Mouse (Mus musculus) spleen, postnatal 0 days (tissue): ENCODE measurements around the gene Muc1. TPM values are rescaled to one million over a fixed set of nuclear protein-coding genes. Genes with fewer than 3 reads are reported as not detected.

ENCODE experiments used
- microRNA counts: library from miRNA; unstranded; fragments of <30 nt; microRNA quantifications from one replicate; lab custom pipeline; 2015
- polyA plus RNA-seq: library from polyadenylated mRNA; unstranded; fragments of >200 nt; fragmentation: Nextera tagmentation; extraction: Ambion mirVana; gene quantifications from 2 replicates; pipeline ENCODE4 v1.2.1, GENCODE M21; 2015

Gene Muc1
- 0.24 and 0.66 TPM in 2 replicates for polyA plus RNA-seq

GRCm38 (mm10) chr3:89228836-89229235 lies at the start of gene Muc1:
Muc1 (plus strand) TSS chr3:89229057.

DNA sequence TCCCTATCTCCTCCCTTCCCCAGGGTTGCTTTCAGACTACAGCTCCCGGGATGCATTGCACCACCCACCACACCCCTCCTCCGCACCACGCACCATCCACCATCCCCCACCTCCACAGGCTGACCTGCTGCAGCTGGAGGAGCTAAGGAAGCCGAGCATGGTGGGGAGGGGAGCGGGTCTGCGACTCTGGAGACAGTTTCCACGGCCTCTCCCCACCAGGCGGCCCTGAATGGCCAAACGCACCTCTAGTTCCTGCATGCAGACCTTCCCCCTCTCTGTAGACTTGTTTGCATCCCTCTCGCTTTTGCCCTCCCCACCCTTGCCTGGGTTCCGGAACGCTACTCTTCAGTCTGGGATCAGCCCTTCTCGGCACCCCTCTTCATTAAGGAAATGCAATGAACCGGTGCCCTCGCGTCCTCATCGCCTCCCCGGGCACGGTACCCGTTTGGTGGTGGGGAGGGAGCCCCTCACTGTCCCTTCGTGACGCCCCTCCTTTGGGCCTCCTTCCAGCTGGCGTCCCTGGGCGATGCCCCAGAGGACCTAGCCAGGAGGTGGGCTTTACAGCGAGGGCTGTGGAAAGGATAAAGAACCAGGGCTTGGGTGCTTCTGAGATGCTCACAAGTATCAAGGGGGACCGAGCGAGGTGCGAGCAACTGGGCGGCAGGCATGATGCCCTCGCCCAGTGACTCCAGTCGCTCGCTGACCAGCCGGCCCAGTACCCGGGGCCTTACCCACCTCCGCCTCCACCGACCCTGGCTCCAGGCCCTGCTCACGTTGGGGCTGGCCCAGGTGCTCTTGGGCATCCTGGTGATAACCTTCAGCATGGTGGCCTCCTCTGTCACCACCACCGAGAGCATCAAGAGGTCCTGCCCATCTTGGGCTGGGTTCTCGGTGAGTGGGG lies 45.5 kb upstream of the Muc1 start, which contains the start of gene Fam189b:
Fam189b (plus strand) TSS at position 86 of the 901 bp plus-strand sequence.

DNA sequence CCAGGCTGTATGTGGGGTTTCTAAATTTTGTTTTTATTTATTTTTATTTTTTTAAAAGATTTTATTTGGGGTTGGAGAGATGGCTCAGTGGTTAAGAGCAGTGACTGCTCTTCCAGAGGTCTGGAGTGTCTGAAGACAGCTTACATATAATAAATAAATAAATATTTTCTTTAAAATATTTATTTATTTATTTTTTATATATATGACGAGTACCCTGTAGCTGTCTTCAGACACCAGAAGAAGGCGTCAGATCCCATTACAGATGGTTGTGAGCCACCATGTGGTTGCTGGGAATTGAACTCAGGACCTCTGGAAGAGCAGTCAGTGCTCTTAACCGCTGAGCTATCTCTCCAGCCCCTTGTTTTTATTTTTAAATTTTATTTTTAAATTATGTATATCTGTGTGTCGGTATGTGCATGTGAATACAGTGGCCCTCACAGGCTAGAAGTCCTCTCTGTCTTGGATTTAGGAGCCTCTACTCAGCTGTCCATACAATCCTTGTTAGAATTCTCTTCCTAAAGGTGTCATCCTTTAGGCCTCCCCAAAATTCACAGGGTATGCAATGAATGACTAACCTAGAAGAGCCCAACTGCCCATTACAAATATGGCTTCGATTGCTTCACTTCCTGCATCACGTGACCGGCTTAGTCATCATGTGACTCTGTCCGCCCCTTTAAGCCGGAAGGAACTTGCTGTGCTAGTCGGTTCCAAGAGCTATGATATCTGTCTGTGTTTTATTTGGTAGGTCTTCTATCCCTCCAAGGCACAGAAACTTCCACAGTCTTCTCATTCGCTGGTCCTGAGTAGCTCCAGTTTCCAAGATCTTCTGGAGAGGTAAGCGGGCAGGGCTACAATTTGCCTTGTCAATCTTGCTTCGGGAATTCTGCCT lies 26.4 kb upstream of the Muc1 start, which contains the start of gene Gba:
Gba (plus strand) TSS at position 676 of the 889 bp plus-strand sequence.

GRCm38 (mm10) chr3:89214681-89215411 lies 14.0 kb upstream of the Muc1 start, which contains the start of gene Thbs3:
Thbs3 (plus strand) TSS chr3:89215180.

DNA sequence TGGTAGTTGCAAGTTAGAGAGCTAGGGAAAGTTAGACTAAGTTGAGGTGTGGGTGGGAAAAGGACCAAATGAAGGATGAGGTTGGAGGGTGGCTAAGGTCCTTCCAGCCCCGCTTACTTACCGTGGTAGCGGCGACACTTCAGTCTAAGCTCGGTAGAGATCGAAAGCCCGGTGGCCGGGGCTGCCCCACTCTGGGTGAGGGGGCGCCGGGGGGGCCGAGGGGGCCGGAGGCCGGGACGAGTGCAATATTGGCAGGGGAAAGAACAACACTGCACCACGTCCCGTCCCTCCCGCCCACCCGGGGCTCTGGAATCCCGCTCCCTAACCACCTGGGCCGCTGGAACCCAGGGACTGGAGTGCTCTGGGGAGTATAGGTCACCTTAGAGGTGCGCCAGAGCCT lies 2.0 kb upstream of the Muc1 start, which contains the start of gene Mtx1:
Mtx1 (minus strand) TSS at position 189 of the 400 bp plus-strand sequence.

DNA sequence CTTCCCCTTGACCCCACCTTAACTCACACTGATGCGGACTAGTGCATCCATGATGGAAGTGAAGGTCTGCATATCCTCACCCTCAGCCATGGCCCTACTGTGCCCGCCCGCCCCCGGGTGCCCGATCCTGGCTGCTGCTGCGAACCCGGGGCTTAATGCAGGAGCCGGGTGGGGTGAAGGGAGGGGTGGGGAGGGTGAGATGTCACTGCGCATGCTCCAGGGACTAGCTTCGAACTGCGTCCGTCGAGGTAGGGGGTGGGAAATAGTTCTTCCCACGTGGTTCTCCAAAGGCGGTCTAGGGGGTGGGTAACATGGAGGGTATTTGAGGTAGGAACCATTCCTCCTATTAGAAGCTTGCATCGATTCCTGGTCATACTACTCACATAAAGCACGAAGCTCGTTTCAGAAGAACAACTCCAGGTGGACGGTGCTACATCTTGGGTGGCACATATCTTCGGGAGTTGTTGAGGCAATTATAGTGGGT lies 16.9 kb downstream of the Muc1 start, which contains the start of gene Krtcap2:
Krtcap2 (plus strand) TSS at position 279 of the 484 bp plus-strand sequence.

DNA sequence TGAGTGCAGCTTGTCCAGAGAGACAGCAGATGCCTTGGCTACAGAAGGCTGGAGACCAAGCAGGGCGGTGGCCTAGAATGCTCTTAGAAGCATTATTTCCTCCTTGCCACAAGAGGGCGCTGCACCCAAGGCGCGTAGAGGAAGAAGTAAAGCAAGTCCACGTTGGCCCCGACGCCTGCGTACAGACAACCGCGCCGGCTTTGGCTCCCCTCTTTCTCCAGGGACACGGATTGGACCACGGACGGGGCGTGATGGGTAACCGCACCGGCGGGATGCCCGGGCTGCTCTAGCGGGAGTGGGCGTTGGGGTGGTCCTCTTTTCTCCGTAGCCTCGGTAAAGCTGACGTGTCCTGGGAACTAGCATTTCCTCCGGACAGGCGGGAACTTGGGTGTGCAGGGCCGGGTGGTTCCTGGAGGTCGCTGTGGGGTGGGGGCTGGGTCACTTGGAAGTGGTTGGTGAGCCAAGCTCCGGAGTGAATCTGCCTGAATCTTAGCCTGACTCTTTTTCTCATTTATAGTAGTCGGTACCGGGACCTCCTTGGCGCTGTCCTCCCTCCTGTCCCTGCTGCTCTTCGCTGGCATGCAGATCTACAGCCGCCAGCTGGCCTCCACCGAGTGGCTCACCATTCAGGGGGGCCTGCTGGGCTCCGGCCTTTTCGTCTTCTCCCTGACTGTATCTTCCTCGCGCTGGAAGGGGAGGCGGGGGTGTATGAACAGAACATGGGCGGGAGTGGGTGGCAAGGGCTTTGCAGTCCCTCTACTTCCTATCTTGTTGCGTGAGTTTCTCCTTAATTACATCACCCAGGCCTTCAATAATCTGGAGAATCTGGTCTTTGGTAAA lies 17.6 kb downstream of the Muc1 start, which contains the start of gene Trim46:
Trim46 (minus strand) TSS at position 49 of the 840 bp plus-strand sequence.

DNA sequence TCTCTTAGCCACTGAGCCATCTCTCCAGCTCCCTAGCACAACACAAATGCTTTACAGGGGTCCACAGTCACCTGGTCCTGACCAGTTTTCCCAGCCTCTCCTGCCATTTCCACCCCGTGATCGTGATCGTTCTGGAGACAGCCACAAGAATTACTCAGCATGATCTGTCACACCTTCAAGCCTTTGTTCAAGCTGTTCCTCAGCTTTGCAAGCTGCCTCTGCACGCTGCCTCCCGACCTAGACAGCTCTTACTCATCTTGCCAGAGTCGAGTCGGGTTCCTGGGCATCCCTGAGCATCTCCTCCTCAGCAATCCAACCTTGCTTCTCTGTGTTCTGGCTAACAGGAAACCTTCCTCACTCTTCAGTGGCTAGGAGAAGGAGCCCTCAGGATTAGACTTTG lies 30.2 kb downstream of the Muc1 start, which contains the start of gene Dpm3:
Dpm3 (plus strand) TSS at position 283 of the 400 bp plus-strand sequence.

DNA sequence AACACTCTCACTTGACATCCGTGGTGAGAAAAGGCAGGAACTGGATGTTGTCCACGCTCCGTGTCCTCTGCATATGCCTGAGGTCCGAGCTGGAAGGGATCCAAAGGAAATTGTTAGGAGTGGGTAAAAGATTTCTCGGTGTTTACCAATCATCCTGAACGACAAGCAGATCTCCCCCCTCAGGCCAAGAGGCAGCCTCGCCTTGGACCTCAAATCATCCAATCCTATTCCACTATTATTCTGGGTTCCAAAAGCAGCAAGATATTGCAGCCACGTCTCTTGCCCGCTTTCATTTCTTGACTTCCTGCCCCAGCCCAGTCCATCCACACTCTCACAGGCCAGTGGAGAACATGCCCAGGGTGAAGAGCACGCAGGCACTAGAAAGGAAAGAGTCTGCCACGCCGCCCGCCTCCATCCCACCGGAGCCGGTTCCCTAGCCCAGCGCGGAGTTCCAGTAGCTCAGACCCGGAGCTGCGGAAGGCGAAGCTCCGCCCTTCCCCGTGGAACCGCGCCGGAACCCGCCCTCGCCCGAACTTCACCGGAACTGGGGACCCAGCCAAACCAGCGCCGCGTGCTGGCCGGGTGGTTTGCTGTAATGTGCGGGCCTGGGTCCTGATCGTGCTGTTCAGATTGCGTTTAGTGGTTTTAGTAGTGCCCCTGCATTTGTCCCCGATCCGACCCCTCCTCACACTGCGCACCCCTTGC lies 41.3 kb downstream of the Muc1 start, which contains the start of gene Slc50a1:
Slc50a1 (minus strand) TSS at position 520 of the 705 bp plus-strand sequence.

GRCm38 (mm10) chr3:89280606-89281511 lies 52.0 kb downstream of the Muc1 start, which contains the start of gene Efna1:
Efna1 (minus strand) TSS chr3:89281142.

MicroRNAs encoded within 50 kb of the gene (microRNA counts, 519-probe panel; counts per million panel counts)
- 88.3 counts per million for microRNA mmu-miR-92b (lab: Ali Mortazavi, UCI)

Other genes with a start within 250 kb of the Muc1 start
- gene Rusc1, start 135.7 kb upstream of the Muc1 start, polyA plus RNA-seq = 5.8 and 6.5 TPM in 2 replicates
- gene Gm43738, start 128.0 kb upstream of the Muc1 start, polyA plus RNA-seq = not detected in 2 replicates
- 52.6 and 62.7 TPM in 2 replicates for gene Fdps, start 127.1 kb upstream of the Muc1 start, polyA plus RNA-seq
- 37.9 and 48.2 TPM in 2 replicates for gene Pklr, start 92.9 kb upstream of the Muc1 start, polyA plus RNA-seq
- 0.87 and 0.97 TPM in 2 replicates for gene Hcn3, start 68.9 kb upstream of the Muc1 start, polyA plus RNA-seq
- 14.5 and 15.9 TPM in 2 replicates for gene Clk2, start 64.3 kb upstream of the Muc1 start, polyA plus RNA-seq
- gene Scamp3, start 51.6 kb upstream of the Muc1 start, polyA plus RNA-seq = 51.1 and 56.9 TPM in 2 replicates
- 3.4 and 7.0 TPM in 2 replicates for gene Fam189b, start 45.9 kb upstream of the Muc1 start, polyA plus RNA-seq
- 27.4 and 34.1 TPM in 2 replicates for gene Gba, start 26.1 kb upstream of the Muc1 start, polyA plus RNA-seq
- gene Thbs3, start 13.9 kb upstream of the Muc1 start, polyA plus RNA-seq = 4.1 and 6.7 TPM in 2 replicates
- 110 and 117 TPM in 2 replicates for gene Mtx1, start 2.0 kb upstream of the Muc1 start, polyA plus RNA-seq
- 142 and 145 TPM in 2 replicates for gene Krtcap2, start 16.9 kb downstream of the Muc1 start, polyA plus RNA-seq
- 0.10 and 0.32 TPM in 2 replicates for gene Trim46, start 17.3 kb downstream of the Muc1 start, polyA plus RNA-seq
- gene Dpm3, start 30.3 kb downstream of the Muc1 start, polyA plus RNA-seq = 92.8 and 112 TPM in 2 replicates
- gene Slc50a1, start 41.5 kb downstream of the Muc1 start, polyA plus RNA-seq = 36.7 and 47.5 TPM in 2 replicates
- 12.4 and 15.9 TPM in 2 replicates for gene Efna1, start 52.1 kb downstream of the Muc1 start, polyA plus RNA-seq
- gene Efna3, start 93.9 kb downstream of the Muc1 start, polyA plus RNA-seq = 0.12 and 0.20 TPM in 2 replicates
- gene Efna4, start 109.0 kb downstream of the Muc1 start, polyA plus RNA-seq = 2.4 and 2.6 TPM in 2 replicates
- 32.1 and 39.1 TPM in 2 replicates for gene Adam15, start 120.9 kb downstream of the Muc1 start, polyA plus RNA-seq
- 0.07 TPM in 1 of 2 replicates, not detected in the other for gene Dcst2, start 132.9 kb downstream of the Muc1 start, polyA plus RNA-seq
- 0.10 and 0.22 TPM in 2 replicates for gene Dcst1, start 136.2 kb downstream of the Muc1 start, polyA plus RNA-seq
- gene Zbtb7b, start 165.7 kb downstream of the Muc1 start, polyA plus RNA-seq = 2.5 and 4.8 TPM in 2 replicates
- not detected in 2 replicates for gene Lenep, start 173.7 kb downstream of the Muc1 start, polyA plus RNA-seq
- gene Flad1, start 182.8 kb downstream of the Muc1 start, polyA plus RNA-seq = 17.2 and 17.7 TPM in 2 replicates
- 345 and 362 TPM in 2 replicates for gene Cks1b, start 189.3 kb downstream of the Muc1 start, polyA plus RNA-seq
- gene Shc1, start 189.4 kb downstream of the Muc1 start, polyA plus RNA-seq = 42.6 and 45.2 TPM in 2 replicates
- 13.2 and 16.6 TPM in 2 replicates for gene Pygo2, start 201.2 kb downstream of the Muc1 start, polyA plus RNA-seq
- gene Pbxip1, start 207.6 kb downstream of the Muc1 start, polyA plus RNA-seq = 19.8 and 25.3 TPM in 2 replicates
- 25.5 and 26.8 TPM in 2 replicates for gene Pmvk, start 225.5 kb downstream of the Muc1 start, polyA plus RNA-seq